Mouse (Mus musculus): ENCODE results near the gene Zscan2. TPM values are rescaled to one million over a fixed set of nuclear protein-coding genes. Genes with fewer than 3 reads are reported as not detected.

The Zscan2 gene
- polyA plus RNA-seq, 1 experiment from 2014 or later, result 1.1 TPM

- H3K9me3 ChIP-seq (ENCODE audit: low read length), result no peaks in the 10 kb centered on the region
- 0 out of 2 replicates have a peak overlapping the region, but pooled peaks have one; percentile 26 for H3K27ac ChIP-seq (ENCODE audit: low read length)
- no peak for DNase-seq (ENCODE audit: low spot score)
- H3K4me1 ChIP-seq (ENCODE audit: insufficient read depth, low read depth, low read length), result no peaks in the 10 kb centered on the region
- H3K27me3 ChIP-seq (replicated peaks; ENCODE audit: insufficient read depth, low read length), result no peaks in the 10 kb centered on the region
- H3K9ac ChIP-seq (replicated peaks; ENCODE audit: low read depth), result no peak overlapping the region
- no peak overlapping the region for H3K4me3 ChIP-seq (ENCODE audit: low read depth, low read length)
- H3K36me3 ChIP-seq (ENCODE audit: insufficient read depth, low read length), result peaks cover 31% of the 10 kb centered on the region; the same call in 1 of the 2 replicates
- 78% methylated on average over 7 of the region's 7 CpGs for WGBS
- TF ChIP-seq CTCF (IDR thresholded peaks at IDR 0.05), result no peak
- TF ChIP-seq EP300 (IDR thresholded peaks at IDR 0.05), result no peak
- no peak overlapping the region for H3K4me2 ChIP-seq (replicated peaks; ENCODE audit: low read depth, low read length)
- no peak for ATAC-seq
Measured at GRCm38 (mm10) chr7:80894196-80894595, 33.5 kb downstream of the Zscan2 start.

GRCm38 (mm10) chr7:80894815-80895519, 34.2 kb downstream of the Zscan2 start:
- no peaks in the 10 kb centered on the region for H3K9me3 ChIP-seq (ENCODE audit: low read length)
- peaks cover 31% of the 10 kb centered on the region; the same call in 1 of the 2 replicates for H3K36me3 ChIP-seq (ENCODE audit: insufficient read depth, low read length)
- no peak overlapping the region for H3K4me2 ChIP-seq (replicated peaks; ENCODE audit: low read depth, low read length)
- H3K27ac ChIP-seq (ENCODE audit: low read length), result no peak overlapping the region
- no peak overlapping the region for H3K9ac ChIP-seq (replicated peaks; ENCODE audit: low read depth)
- DNase-seq (ENCODE audit: low spot score), result no peak
- no peak overlapping the region for H3K4me3 ChIP-seq (ENCODE audit: low read depth, low read length)
- ATAC-seq, result no peak
- TF ChIP-seq CTCF (IDR thresholded peaks at IDR 0.05) (no peak), EP300 (IDR thresholded peaks at IDR 0.05) (no peak)
- H3K4me1 ChIP-seq (ENCODE audit: insufficient read depth, low read depth, low read length), result no peaks in the 10 kb centered on the region
- no peaks in the 10 kb centered on the region for H3K27me3 ChIP-seq (replicated peaks; ENCODE audit: insufficient read depth, low read length)
- 97% methylated on average over 14 of the region's 14 CpGs for WGBS

- Histone ChIP-seq H3K4me1 (ENCODE audit: insufficient read depth, low read depth, low read length) (peaks cover 2% of the 10 kb centered on the region), H3K9me3 (ENCODE audit: low read length) (no peaks in the 10 kb centered on the region), H3K27ac (ENCODE audit: low read length) (no peak overlapping the region), H3K36me3 (ENCODE audit: insufficient read depth, low read length) (peaks cover 22% of the 10 kb centered on the region; the same call in 1 of the 2 replicates), H3K9ac (replicated peaks; ENCODE audit: low read depth) (no peak overlapping the region), H3K4me3 (ENCODE audit: low read depth, low read length) (no peak overlapping the region), H3K4me2 (replicated peaks; ENCODE audit: low read depth, low read length) (no peak overlapping the region), H3K27me3 (replicated peaks; ENCODE audit: insufficient read depth, low read length) (no peaks in the 10 kb centered on the region)
- ATAC-seq (no peak), DNase-seq (ENCODE audit: low spot score) (no peak)
- no peak for TF ChIP-seq EP300 (IDR thresholded peaks at IDR 0.05)
- TF ChIP-seq CTCF (IDR thresholded peaks at IDR 0.05), result no peak
- 85% methylated on average over 7 of the region's 7 CpGs for WGBS
Measured at GRCm38 (mm10) chr7:80897134-80897533, 36.4 kb downstream of the Zscan2 start.

GRCm38 (mm10) chr7:80897721-80898120, 37.0 kb downstream of the Zscan2 start:
- H3K4me2 ChIP-seq (replicated peaks; ENCODE audit: low read depth, low read length), result no peak overlapping the region
- no peaks in the 10 kb centered on the region for H3K27me3 ChIP-seq (replicated peaks; ENCODE audit: insufficient read depth, low read length)
- TF ChIP-seq EP300 (IDR thresholded peaks at IDR 0.05), result no peak
- no peak for TF ChIP-seq CTCF (IDR thresholded peaks at IDR 0.05)
- H3K36me3 ChIP-seq (ENCODE audit: insufficient read depth, low read length), result peaks cover 18% of the 10 kb centered on the region; the same call in 1 of the 2 replicates
- H3K4me1 ChIP-seq (ENCODE audit: insufficient read depth, low read depth, low read length), result peaks cover 2% of the 10 kb centered on the region
- no peaks in the 10 kb centered on the region for H3K9me3 ChIP-seq (ENCODE audit: low read length)
- no peak for DNase-seq (ENCODE audit: low spot score)
- no peak overlapping the region for H3K9ac ChIP-seq (replicated peaks; ENCODE audit: low read depth)
- H3K27ac ChIP-seq (ENCODE audit: low read length), result no peak overlapping the region
- no peak overlapping the region for H3K4me3 ChIP-seq (ENCODE audit: low read depth, low read length)
- WGBS, result 91% methylated on average over 4 of the region's 4 CpGs
- ATAC-seq, result no peak

GRCm38 (mm10) chr7:80900944-80901501, 40.3 kb downstream of the Zscan2 start, which contains the start of gene Wdr73:
Wdr73 (minus strand) TSS chr7:80901269.
- peak within 1 kb of the TSS; percentile 86 for H3K27ac ChIP-seq (ENCODE audit: low read length)
- peak within 1 kb of the TSS; percentile 64 for H3K4me2 ChIP-seq (replicated peaks; ENCODE audit: low read depth, low read length)
- peak within 1 kb of the TSS; percentile 57 for H3K9ac ChIP-seq (replicated peaks; ENCODE audit: low read depth)
- under 1% methylated on average over 36 of the region's 36 CpGs for WGBS
- no peaks in the 10 kb centered on the region for H3K9me3 ChIP-seq (ENCODE audit: low read length)
- ATAC-seq (peak; percentile 98), DNase-seq (ENCODE audit: low spot score) (peak; percentile 97)
- no peaks in the 10 kb centered on the region for H3K27me3 ChIP-seq (replicated peaks; ENCODE audit: insufficient read depth, low read length)
- H3K4me1 ChIP-seq (ENCODE audit: insufficient read depth, low read depth, low read length), result peaks cover 6% of the 10 kb centered on the region
- 0 out of 2 replicates have a peak, but pooled peaks cover 7% of the 10 kb centered on the region for H3K36me3 ChIP-seq (ENCODE audit: insufficient read depth, low read length)
- TF ChIP-seq CTCF (IDR thresholded peaks at IDR 0.05) (no peak), EP300 (IDR thresholded peaks at IDR 0.05) (peak; percentile 56; the same call in 1 of the 2 replicates)
- H3K4me3 ChIP-seq (ENCODE audit: low read depth, low read length), result peak within 1 kb of the TSS; percentile 68

GRCm38 (mm10) chr7:80901541-80902274, 41.0 kb downstream of the Zscan2 start:
- no peak for ATAC-seq
- Histone ChIP-seq H3K9me3 (ENCODE audit: low read length) (no peaks in the 10 kb centered on the region), H3K4me1 (ENCODE audit: insufficient read depth, low read depth, low read length) (peaks cover 6% of the 10 kb centered on the region), H3K27me3 (replicated peaks; ENCODE audit: insufficient read depth, low read length) (no peaks in the 10 kb centered on the region), H3K36me3 (ENCODE audit: insufficient read depth, low read length) (0 out of 2 replicates have a peak, but pooled peaks cover 7% of the 10 kb centered on the region), H3K4me3 (ENCODE audit: low read depth, low read length) (peak overlapping the region; percentile 68), H3K27ac (ENCODE audit: low read length) (peak overlapping the region; percentile 86), H3K9ac (replicated peaks; ENCODE audit: low read depth) (peak overlapping the region; percentile 57), H3K4me2 (replicated peaks; ENCODE audit: low read depth, low read length) (peak overlapping the region; percentile 64)
- 25% methylated on average over 15 of the region's 15 CpGs for WGBS
- TF ChIP-seq EP300 (IDR thresholded peaks at IDR 0.05) (no peak), CTCF (IDR thresholded peaks at IDR 0.05) (no peak)
- DNase-seq (ENCODE audit: low spot score), result no peak

Data from lung, postnatal 0 days (tissue).